Mouse (Mus musculus): ENCODE data around the gene Stard9.

- no peak for TF ChIP-seq USF1 (IDR thresholded peaks at IDR 0.05; ENCODE audit: low read depth, low read length)
- TF ChIP-seq POLR2A (IDR thresholded peaks at IDR 0.05; ENCODE audit: low read depth, low read length), result no peak
- TF ChIP-seq NELFE (IDR thresholded peaks at IDR 0.05; ENCODE audit: low read depth, low read length), result no peak
- no peak for TF ChIP-seq CTCF (conservative IDR thresholded peaks at IDR 0.05 in 1 of 2, IDR thresholded peaks at IDR 0.05 in 1 of 2; ENCODE audit: low read depth in 2 of 2, low read length in 2 of 2)
- TF ChIP-seq SMC3 (IDR thresholded peaks at IDR 0.05; ENCODE audit: low read depth, low read length), result no peak
- TF ChIP-seq E2F4 (IDR thresholded peaks at IDR 0.05; ENCODE audit: insufficient replicate concordance, low read depth, low read length), result no peak
- TF ChIP-seq EP300 (IDR thresholded peaks at IDR 0.05; ENCODE audit: low read length), result no peak
These were observed 30.4 kb downstream of the Stard9 start for GRCm38 (mm10) chr2:120659318-120659717.
